Mouse (Mus musculus): Measurements from ENCODE around the gene Ndrg4. TPM values are rescaled to one million over a fixed set of nuclear protein-coding genes. Genes with fewer than 3 reads are reported as not detected.

The Ndrg4 gene
- total RNA-seq, 2 experiments from 2014 or later: 4.0 to 4.8 TPM

DNA sequence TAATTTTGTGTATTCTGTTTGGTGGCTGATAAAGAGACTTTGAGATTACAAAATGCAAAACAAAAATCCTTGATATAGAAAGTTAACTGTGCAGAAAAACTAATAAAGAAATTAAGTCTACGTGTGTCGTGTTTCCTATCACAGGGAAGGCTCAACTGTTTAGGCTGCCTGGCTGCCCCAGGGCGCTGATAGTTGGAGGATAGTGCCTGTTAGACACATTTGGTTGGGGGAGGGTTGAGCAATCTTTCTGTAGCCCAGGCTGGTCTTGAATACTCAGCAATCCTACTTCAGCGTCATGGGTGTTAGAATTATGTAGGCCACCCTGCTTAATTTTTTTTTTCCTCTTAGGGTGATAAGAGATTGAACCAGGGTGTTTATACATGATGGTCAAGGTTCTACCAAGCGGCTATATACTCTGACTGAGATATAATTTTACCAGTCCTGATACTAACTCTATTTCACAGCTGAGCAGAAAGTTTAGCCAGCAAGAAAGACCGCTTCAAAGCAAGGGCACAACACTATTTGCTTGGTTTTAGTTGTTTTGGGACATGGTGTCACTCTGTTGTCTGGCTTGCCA is 38.1 kb downstream of the Ndrg4 start:
- intact Hi-C loops (cut with DNase I): loop anchor here (5.0 kb wide), 2 partner anchors 117 to 202 kb away; no protein-coding TSS in a partner anchor
- no peak for DNase-seq

DNA sequence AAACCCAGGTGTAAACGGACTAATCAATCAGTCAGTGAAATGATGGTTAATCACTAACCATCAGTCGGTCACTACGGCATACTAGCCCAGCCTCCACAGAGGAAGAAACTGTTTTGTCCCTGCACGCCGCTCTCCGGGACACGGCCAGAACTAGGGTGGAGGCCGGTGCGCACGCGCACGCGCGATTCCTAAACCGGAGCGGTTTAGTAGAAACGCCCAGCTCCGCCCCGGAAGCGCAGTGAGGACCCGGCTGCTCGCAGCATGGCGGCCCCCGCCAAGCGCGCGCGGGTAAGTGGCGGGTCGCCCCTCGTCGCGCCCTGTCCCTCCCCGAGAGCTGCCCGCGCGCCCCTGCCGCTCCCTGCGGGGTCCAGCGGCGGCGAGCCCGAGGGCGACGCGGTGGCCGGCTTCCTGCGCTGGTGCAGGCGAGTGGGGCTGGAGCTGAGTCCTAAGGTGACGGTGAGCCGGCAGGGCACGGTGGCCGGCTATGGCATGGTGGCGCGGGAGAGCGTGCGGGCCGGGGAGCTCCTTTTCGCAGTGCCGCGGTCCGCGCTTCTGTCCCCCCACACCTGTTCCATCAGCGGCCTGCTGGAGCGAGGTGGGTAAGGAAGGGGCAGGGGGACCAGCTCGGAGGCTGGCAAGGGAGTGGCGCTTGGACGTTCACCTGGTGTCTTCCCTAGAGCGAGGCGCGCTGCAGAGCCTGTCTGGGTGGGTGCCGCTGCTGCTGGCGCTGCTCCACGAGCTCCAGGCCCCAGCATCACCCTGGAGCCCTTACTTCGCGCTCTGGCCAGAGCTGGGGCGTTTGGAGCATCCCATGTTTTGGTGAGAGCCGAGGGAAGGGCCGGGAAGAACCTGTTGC is 39.1 kb downstream of the Ndrg4 start, which contains the start of gene Setd6:
Gene Setd6, plus strand, starts transcription at position 206 of the 856 bp plus-strand sequence.
- peak; percentile 70 to 75 for DNase-seq
- intact Hi-C loops (cut with DNase I): no loop called here

DNA sequence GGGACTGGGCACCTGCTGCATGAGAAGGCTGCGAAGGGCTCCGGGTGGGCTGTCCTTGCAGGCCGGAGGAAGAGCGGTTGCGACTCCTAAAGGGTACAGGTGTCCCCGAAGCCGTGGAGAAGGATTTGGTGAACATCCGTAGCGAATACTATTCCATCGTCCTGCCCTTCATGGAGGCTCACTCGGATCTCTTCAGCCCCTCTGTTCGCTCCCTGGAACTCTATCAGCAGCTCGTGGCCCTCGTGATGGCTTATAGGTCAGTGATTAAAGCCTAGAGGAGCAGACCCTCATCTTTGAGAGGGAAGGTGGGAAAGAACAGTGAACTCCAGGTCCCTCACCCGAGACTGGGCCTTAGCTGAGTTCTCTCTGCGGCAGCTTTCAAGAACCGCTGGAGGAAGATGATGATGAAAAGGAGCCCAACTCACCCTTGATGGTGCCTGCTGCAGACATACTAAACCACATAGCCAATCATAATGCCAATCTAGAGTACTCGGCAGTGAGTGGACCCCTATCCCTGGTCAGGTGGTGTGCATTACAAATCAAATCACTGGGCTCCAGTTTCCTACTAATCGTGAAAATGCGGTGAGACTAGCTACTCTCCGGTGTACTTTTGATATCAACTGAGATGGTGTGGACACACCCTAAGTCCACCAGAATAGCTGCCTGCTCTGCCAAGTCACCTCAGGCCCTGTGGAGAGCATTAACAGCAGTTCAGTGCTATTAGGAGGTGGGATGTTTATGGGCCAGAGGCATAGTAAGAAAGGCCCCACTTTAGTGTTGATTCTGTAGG is 40.0 kb downstream of the Ndrg4 start:
- no peak for DNase-seq
- intact Hi-C loops (cut with DNase I): no loop called here

DNA sequence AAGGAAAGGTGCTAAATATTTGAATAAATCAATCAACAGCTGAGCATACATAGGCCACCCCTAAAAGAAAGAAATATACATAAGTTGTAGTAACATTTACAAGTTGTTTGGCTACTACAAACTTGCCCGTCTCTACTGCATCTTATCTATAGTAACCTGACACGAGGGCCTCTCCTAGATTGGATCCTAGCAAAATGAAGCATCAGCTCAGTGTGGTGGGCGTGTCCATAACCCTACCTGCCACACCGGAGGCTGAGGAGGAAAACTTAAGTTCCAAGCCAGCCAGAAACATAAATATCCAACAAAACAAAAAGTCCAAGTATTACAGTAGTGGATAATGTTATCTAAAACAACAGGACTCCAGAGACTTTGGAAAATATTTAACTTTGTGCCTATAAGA is 50.8 kb downstream of the Ndrg4 start:
- intact Hi-C loops (cut with DNase I): loop anchor here (5.0 kb wide), 1 partner anchor 35 kb away; no protein-coding TSS in a partner anchor
- DNase-seq: no peak

DNA sequence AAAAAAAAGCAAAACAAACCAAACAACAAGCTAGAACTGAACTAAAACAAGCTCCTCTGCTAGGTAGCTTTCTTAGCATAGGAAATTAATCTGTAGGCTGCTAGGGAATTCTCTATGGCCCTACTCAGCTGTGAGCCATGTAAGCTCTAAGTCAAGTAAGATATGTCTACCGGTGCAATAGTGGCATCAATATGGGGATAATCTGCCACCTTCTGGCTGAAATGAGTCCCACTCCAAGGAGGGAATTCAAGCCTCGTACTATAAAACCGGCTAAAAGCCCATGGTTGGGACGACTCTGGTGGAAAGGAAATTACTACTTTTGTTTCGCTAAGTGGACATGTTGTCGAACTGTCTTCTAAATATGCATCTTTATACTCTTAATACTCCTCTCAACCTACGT is 61.8 kb downstream of the Ndrg4 start:
- no peak for DNase-seq
- intact Hi-C loops (cut with DNase I): loop anchor here (5.0 kb wide), 1 partner anchor 39 kb away; no protein-coding TSS in a partner anchor

DNA sequence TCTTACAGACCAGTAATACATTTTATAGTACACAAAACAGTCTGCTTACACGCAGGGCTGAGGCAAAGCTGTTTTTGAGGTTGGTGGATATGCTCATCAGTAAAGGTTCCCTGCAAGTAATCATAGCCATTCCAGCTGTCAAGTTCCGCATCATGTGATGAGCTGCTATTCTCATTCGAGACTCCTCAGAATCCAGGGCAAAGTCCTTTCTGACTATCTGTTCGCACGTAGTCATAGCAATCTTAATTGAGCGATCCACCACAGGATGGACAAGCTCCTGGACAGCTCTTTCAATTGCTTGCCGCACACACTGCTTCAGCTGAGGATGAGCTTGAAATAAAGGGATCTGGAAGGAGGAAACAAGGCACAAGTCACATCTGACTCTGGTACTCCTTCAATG is 65.0 kb downstream of the Ndrg4 start:
- no peak for DNase-seq
- intact Hi-C loops (cut with DNase I): no loop called here

DNA sequence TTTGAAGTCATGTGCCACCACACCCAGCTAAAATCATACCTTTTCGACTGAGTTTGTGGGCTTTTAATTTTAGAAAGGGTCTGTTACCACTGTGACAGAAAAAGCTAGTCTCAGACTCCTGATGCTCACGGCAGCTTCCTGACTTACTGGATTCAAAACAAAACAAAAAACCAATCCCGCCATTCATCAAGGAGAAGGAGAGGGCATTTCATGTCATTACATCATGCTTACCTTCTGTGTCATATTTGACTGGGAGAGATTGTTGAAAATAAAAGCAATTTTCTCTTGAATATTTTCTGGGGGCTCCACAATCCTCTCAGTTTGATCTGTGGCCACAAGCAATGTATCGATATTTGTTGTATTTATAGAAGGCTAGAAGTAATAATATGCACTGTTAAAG is 71.2 kb downstream of the Ndrg4 start:
- no peak for DNase-seq
- intact Hi-C loops (cut with DNase I): no loop called here

DNA sequence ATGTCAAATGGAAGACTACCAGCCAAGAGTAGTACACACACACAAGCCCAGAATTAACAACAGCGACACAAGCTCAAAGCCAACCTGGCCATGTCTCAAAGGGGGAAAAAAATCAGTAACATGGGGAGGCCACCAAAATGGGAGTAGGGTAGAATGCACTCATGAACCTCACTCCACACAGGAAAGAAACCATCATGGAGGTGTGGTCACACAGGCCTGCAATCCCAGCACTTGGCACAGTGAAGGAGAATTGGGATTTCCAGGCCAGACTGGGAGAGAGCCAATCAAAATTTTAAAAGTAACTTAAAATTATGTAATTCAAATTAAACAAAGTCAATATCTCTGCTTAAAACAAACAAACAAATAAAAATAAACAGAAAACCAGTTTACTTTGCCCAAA is 75.1 kb downstream of the Ndrg4 start:
- no peak for DNase-seq
- intact Hi-C loops (cut with DNase I): no loop called here

DNA sequence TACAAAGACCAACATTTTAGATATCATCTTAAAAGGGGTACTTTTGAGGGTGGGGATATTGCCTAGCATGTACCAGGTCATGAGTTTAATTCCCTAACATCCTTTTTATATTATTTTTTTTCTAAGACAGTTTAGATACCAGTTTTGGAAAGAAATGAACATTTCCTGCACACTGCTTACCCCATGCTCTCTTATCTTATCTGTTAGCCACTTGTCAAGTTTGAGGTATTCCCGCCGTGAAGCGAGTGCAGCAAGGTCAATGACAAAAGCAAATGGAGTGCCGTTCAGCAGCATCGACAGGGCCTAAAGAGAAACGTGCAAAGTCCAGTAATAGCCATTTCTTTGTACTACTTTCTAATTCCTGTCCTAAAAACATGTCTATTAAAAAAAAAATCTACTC is 83.5 kb downstream of the Ndrg4 start:
- intact Hi-C loops (cut with DNase I): loop anchor here (5.0 kb wide), 1 partner anchor 33 kb away; no protein-coding TSS in a partner anchor
- DNase-seq: no peak

DNA sequence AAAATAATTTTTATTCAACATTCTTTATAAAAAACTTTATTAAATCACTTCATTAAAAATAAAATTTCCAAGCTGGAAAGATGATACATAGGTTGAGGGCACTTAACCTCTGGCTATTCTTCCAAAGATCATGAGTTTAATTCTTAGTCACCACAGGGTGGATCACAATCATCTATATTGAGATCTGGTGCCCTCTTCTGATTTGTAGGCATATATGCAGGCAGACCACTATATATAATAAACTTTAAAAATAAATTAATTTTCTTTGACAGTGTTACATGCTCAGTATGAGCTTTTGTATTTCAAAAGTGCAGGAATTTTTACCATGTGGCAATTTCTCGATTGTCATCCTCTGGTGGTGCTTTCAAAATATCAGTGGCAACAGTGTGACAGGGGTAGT is 87.4 kb downstream of the Ndrg4 start:
- DNase-seq: no peak
- intact Hi-C loops (cut with DNase I): loop anchor here (5.0 kb wide), 1 partner anchor 37 kb away; no protein-coding TSS in a partner anchor

Small RNA genes lying within 50 kb of the gene (microRNA-seq; reads per million reads assigned to microRNA genes)
- 0.36 to 0.74 reads per million in 2 experiments for gene Mir7073

Other genes starting within 250 kb of the Ndrg4 start
- 1 to 10 TPM; 5.8 to 6.0 TPM for gene Cfap20, start 242.1 kb upstream of the Ndrg4 start, total RNA-seq (2021)
- 10 to 100 TPM; 21.5 to 21.9 TPM for gene Csnk2a2, start 186.9 kb upstream of the Ndrg4 start, total RNA-seq (2021)
- gene Ccdc113, start 142.9 kb upstream of the Ndrg4 start, total RNA-seq (2021): not detected
- not detected for gene Prss54, start 100.6 kb upstream of the Ndrg4 start, total RNA-seq (2021)
- under 1 TPM; 0.46 to 0.54 TPM for gene Gins3, start 43.5 kb upstream of the Ndrg4 start, total RNA-seq (2021)
- 10 to 100 TPM in 1 of 2 experiments, 1 to 10 TPM in 1; 9.6 to 13.3 TPM for gene Setd6, start 38.9 kb downstream of the Ndrg4 start, total RNA-seq (2021)
- gene Cnot1, start 130.5 kb downstream of the Ndrg4 start, total RNA-seq (2021): 10 to 100 TPM; 59.0 to 63.7 TPM
- gene Sap18b, start 148.4 kb downstream of the Ndrg4 start, total RNA-seq (2021): 10 to 100 TPM; 70.0 to 81.8 TPM
- gene Slc38a7, start 176.6 kb downstream of the Ndrg4 start, total RNA-seq (2021): 1 to 10 TPM; 5.6 to 6.3 TPM
- 100 to 1,000 TPM; 411 to 437 TPM for gene Got2, start 211.6 kb downstream of the Ndrg4 start, total RNA-seq (2021)